Comparison of ENCODE assay signal across 8 mouse cellular contexts in the genomic region with DNA sequence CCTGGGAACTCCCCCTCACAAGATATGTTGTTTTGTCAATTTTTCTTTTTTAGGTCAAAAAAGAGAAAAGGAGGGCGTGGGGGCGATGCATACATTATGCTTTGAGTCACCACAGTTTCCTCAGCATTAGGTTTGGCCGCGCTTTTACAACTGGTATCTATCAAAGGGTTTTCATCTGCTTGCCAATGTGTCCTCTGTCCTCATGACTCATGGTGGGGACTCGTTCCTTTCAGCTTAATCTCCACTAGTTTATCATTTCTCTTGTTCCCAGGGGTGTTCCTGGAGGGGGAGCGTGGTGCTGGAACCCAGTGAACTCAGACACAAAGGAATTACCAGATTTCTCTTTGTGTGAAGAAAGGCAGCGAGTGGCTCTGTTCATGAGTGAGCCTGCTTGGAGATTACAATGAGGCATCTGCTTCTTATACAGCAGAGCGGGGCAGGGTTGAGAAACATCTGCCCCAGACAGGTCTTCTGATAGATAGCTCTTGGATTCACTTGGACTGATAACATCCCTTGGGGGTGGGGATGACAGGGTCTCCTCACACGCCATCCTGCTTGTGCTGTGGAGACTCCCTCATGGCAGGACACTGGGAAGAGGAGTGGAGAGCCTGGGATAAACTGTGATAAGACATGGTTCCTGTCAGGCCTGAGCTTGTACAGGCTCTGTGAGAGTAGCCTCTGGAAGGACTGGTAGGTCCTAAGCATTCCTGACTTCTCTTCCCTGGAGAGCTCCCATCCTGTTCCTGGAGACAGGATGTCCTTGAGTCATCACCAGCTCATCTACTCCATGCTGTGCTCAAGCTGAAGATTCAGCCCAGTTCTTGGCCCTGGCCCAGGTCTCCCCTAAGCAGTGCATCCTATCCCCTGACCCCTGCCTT.
DNase-seq lines count a peak whose midpoint lies in the region; ATAC-seq and TF ChIP-seq lines count a peak whose summit lies in the region.

No protein-coding gene starts in this region.

- DNase-seq in intestine, embryonic 14.5 days (ENCODE audit: low spot score) = peak; percentile 53
- peak; percentile 35 to 51 for DNase-seq in frontal cortex, postnatal 36 days (ENCODE audit: low spot score in 2 of 2)
- DNase-seq in liver, embryonic 11.5 days (ENCODE audit: low spot score) = no peak
- no peak for DNase-seq in gastrocnemius, postnatal 36 days
- no peak for DNase-seq in urinary bladder, postnatal 36 days (ENCODE audit: low spot score in 2 of 2)
- no peak for DNase-seq in urinary bladder, postnatal 10 days (ENCODE audit: low spot score)

- H3ac ChIP-seq in C2C12 (ENCODE audit: control insufficient read depth, insufficient read length, low read depth) = peak overlapping the region; percentile 63

- peaks cover 11% of the 10 kb centered on the region for H3K4me1 ChIP-seq in intestine, embryonic 14.5 days (replicated peaks; ENCODE audit: control insufficient read depth, insufficient read depth, low read length)
- no peaks in the 10 kb centered on the region for H3K4me1 ChIP-seq in intestine, postnatal 0 days (replicated peaks; ENCODE audit: control insufficient read depth, insufficient read depth, low read length)
- H3K4me1 ChIP-seq in liver, embryonic 11.5 days (replicated peaks; ENCODE audit: control insufficient read depth, insufficient read depth, low read length) = no peaks in the 10 kb centered on the region; the same call in 1 of the 2 replicates

- no peak overlapping the region for H3K4me2 ChIP-seq in intestine, embryonic 14.5 days (ENCODE audit: low read length)
- no peak overlapping the region for H3K4me2 ChIP-seq in intestine, postnatal 0 days (replicated peaks; ENCODE audit: low read depth)
- no peak overlapping the region for H3K4me2 ChIP-seq in liver, embryonic 11.5 days

- 56% methylated on average over 9 of the region's 9 CpGs for WGBS in intestine, embryonic 14.5 days
- WGBS in intestine, postnatal 0 days = 73% methylated on average over 9 of the region's 9 CpGs
- WGBS in liver, embryonic 11.5 days = 58% methylated on average over 9 of the region's 9 CpGs

- no peaks in the 10 kb centered on the region for H3K79me2 ChIP-seq in C2C12 (ENCODE audit: control insufficient read depth, insufficient read depth)

- no peak overlapping the region for H3K9ac ChIP-seq in intestine, embryonic 14.5 days (ENCODE audit: low read length)
- H3K9ac ChIP-seq in intestine, postnatal 0 days (ENCODE audit: low read depth, low read length) = no peak overlapping the region
- H3K9ac ChIP-seq in liver, embryonic 11.5 days (ENCODE audit: low read depth, low read length) = no peak overlapping the region

- H3K36me3 ChIP-seq in intestine, embryonic 14.5 days (ENCODE audit: control insufficient read depth, insufficient read depth, low read length) = no peaks in the 10 kb centered on the region
- H3K36me3 ChIP-seq in intestine, postnatal 0 days (ENCODE audit: control insufficient read depth, insufficient read depth) = no peaks in the 10 kb centered on the region
- no peaks in the 10 kb centered on the region for H3K36me3 ChIP-seq in C2C12 (ENCODE audit: control insufficient read depth, insufficient read depth)
- H3K36me3 ChIP-seq in liver, embryonic 11.5 days (ENCODE audit: control insufficient read depth, insufficient read depth, low read length) = no peaks in the 10 kb centered on the region

- ATAC-seq in intestine, embryonic 14.5 days (replicated peaks; ENCODE audit: low FRiP score, low TSS enrichment, low read depth) = peak; percentile 76
- no peak for ATAC-seq in intestine, postnatal 0 days
- ATAC-seq in liver, embryonic 11.5 days (replicated peaks; ENCODE audit: low FRiP score) = peak; percentile 47

- H3K27ac ChIP-seq in intestine, embryonic 14.5 days (ENCODE audit: low read depth) = peak overlapping the region; percentile 44
- H3K27ac ChIP-seq in intestine, postnatal 0 days (ENCODE audit: low read depth, low read length) = no peak overlapping the region
- H3K27ac ChIP-seq in liver, embryonic 11.5 days (ENCODE audit: low read depth, low read length) = peak overlapping the region; percentile 38

- intact Hi-C loops in gastrocnemius, postnatal 36 days (cut with DNase I) = no loop called here

- H3K79me3 ChIP-seq in C2C12 (ENCODE audit: low read depth) = no peaks in the 10 kb centered on the region

- no peak for TF ChIP-seq CTCF in intestine, postnatal 0 days (IDR thresholded peaks at IDR 0.05; ENCODE audit: low read depth)
- no peak for TF ChIP-seq CTCF in C2C12 (IDR thresholded peaks at IDR 0.05; ENCODE audit: control insufficient read depth, insufficient read depth, insufficient read length)

- H3K4me3 ChIP-seq in intestine, embryonic 14.5 days (ENCODE audit: low read depth, low read length) = no peak overlapping the region
- H3K4me3 ChIP-seq in intestine, postnatal 0 days (ENCODE audit: low read depth, low read length) = no peak overlapping the region
- H3K4me3 ChIP-seq in C2C12 (ENCODE audit: insufficient read depth, poor library complexity, severe bottlenecking) = no peak overlapping the region
- H3K4me3 ChIP-seq in liver, embryonic 11.5 days (ENCODE audit: low read depth, low read length) = no peak overlapping the region

- H3K9me3 ChIP-seq in intestine, embryonic 14.5 days (ENCODE audit: control insufficient read depth, low read length) = 0 out of 2 replicates have a peak, but pooled peaks cover 3% of the 10 kb centered on the region
- H3K9me3 ChIP-seq in intestine, postnatal 0 days (ENCODE audit: control insufficient read depth) = no peaks in the 10 kb centered on the region
- H3K9me3 ChIP-seq in liver, embryonic 11.5 days (ENCODE audit: control insufficient read depth, low read length) = no peaks in the 10 kb centered on the region

- H3K27me3 ChIP-seq in intestine, embryonic 14.5 days (replicated peaks; ENCODE audit: control insufficient read depth, insufficient read depth, low read length) = no peaks in the 10 kb centered on the region
- H3K27me3 ChIP-seq in intestine, postnatal 0 days (replicated peaks; ENCODE audit: control insufficient read depth, insufficient read depth, low read length) = no peaks in the 10 kb centered on the region
- no peaks in the 10 kb centered on the region for H3K27me3 ChIP-seq in C2C12 (ENCODE audit: control insufficient read depth, insufficient read depth, insufficient read length)
- no peaks in the 10 kb centered on the region for H3K27me3 ChIP-seq in liver, embryonic 11.5 days (replicated peaks; ENCODE audit: control insufficient read depth, insufficient read depth, low read length)

TF ChIP-seq in C2C12, 6 proteins besides CTCF, POLR2A, EP300 and RAD21:
- TF ChIP-seq MYOD1 (IDR thresholded peaks at IDR 0.05; ENCODE audit: control insufficient read depth, insufficient read length, low read depth) = peak; percentile 43
- peak; percentile 69 for TF ChIP-seq FOSL1 (IDR thresholded peaks at IDR 0.05; ENCODE audit: insufficient read depth, low read length, poor library complexity, severe bottlenecking)
- no peak for TF ChIP-seq MYOG (IDR thresholded peaks at IDR 0.05; ENCODE audit: control insufficient read depth, extremely low read depth, insufficient read length)
- TF ChIP-seq CEBPB (IDR thresholded peaks at IDR 0.05; ENCODE audit: low read depth) = no peak
- peak; percentile 42 for TF ChIP-seq MAX (IDR thresholded peaks at IDR 0.05)
- no peak for TF ChIP-seq USF1 (IDR thresholded peaks at IDR 0.05; ENCODE audit: low read depth)
TF ChIP-seq in C2C12: peak in this region for 3.

Comparison
In these comparisons a context has a peak if more than half of its experiments do, and no peak if none do; other contexts are left out.
1. DNase-seq: peak in intestine, embryonic 14.5 days (single experiment) and frontal cortex, postnatal 36 days (2 of 2); none in liver, embryonic 11.5 days (single experiment), gastrocnemius, postnatal 36 days (0 of 2), urinary bladder, postnatal 36 days (0 of 2) and urinary bladder, postnatal 10 days (single experiment).